Mouse (Mus musculus): ENCODE measurements around the gene CT030661.1.
"Not testable (repeated sequence)": the region's sequence is repeated elsewhere in the genome, so short reads cannot be mapped to it uniquely, and the experiment has no call there.

CT030661.1 gene

DNA sequence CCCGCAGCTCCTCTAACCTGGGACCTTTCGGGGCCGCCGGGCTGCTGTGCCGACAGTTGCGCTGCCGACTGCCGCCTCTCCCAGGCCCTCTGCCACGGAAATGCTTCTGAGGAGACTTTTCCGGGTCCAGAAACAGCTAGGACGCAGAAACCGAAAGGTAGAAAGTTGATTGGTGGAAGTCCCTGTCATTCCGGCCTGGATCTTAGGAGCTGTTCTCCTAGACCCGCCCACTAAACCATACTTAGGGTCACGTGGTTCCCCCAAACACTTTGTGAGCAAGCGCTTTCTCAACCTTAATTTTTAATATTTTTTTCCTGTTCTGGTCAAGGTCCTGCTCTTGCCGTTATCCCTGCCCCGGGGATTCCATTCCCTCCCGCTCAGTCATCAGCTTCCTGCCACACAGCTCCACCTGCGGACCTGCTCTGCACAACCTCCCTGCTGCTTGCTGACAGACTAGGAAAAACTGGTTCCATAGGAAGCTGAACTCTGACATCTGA lies at the start of gene CT030661.1:
CT030661.1 (minus strand) TSS at position 108 of the 497 bp plus-strand sequence.
- peak; percentile 86 for DNase-seq (ENCODE audit: low read depth, low spot score)

- DNase-seq (ENCODE audit: low read depth, low spot score), result no peak
Measured at GRCm38 (mm10) chr17:22363895-22364294, 49.3 kb upstream of the CT030661.1 start.

GRCm38 (mm10) chr17:22361101-22361781 lies 46.6 kb upstream of the CT030661.1 start, which contains the start of the genes Zfp944 and Zfp758:
Zfp944 (minus strand) TSS chr17:22361400.
Zfp758 (plus strand) TSS chr17:22361453.
- peak; percentile 39 for DNase-seq (ENCODE audit: low read depth, low spot score)

- no peak for DNase-seq (ENCODE audit: low read depth, low spot score)
Measured at GRCm38 (mm10) chr17:22360572-22360971, 45.9 kb upstream of the CT030661.1 start.

DNA sequence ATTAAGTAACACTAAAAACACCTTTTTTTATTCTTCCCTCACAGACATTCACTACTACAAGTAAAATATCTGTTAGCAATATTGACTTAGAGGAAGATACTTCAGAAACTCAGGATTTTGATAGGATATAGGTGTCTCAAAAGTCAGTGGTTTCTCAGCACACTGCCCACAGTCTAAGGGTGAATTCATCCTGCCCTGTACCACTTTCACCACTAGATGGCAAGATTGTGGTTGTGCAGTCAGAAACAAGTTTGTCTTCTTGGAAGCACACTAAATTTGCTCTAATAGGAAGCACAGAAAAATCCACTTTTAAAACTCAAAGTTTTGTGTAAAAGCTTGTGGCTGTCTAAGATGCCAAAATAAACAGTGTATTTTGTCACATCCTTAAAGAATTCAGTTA lies 38.2 kb upstream of the CT030661.1 start:
- peak; percentile 25 for DNase-seq (ENCODE audit: low read depth, low spot score)

DNA sequence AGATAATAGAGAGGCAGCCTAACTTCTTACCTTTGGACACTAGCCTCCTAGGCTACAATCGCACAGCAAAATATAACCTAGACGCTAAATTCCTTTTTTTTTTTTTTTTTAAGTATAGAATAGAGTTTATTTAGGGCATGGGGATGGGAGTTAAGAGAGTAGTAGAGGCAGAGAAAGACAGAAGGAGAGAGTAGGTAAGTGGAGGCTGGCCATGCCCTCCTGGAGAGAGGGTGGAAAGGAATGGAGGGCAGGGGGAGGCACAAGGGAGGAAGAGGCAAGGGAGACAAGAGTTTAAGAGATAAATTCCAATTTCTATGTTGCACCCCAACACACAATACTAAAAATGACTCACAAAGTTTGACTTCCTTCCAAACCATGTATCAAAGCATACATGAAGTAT lies 610 bp upstream of the CT030661.1 start:
- DNase-seq (ENCODE audit: low read depth, low spot score), result not testable (repeated sequence)

DNA sequence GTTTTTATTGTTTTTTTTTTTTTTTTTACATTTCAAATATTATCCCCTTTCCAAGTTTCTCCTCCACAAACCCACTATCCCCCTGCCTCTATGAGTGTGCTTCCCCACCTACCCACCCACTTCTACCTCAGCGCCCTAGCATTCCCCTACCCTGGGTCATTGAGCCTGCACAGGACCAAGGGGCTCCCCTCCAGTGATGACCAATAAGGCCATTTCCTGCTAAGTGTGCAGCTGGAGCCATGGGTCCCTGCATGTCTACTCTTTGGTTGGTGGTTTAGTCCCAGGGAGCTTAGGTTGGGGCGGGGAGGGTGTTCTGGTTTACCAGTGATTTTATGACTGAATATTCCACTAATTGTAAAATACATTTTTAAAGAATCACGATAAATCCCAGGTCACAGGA lies 418 bp downstream of the CT030661.1 start:
- DNase-seq (ENCODE audit: low read depth, low spot score), result not testable (repeated sequence)
